Mouse (Mus musculus): ENCODE results near the gene Hspb6. TPM values are rescaled to one million over a fixed set of nuclear protein-coding genes. Genes with fewer than 3 reads are reported as not detected.

Hspb6 gene
- total RNA-seq, 2 experiments from 2014 or later, result 749 to 757 TPM

GRCm38 (mm10) chr7:30581547-30581946 is 29.6 kb downstream of the Hspb6 start:
- DNase-seq, result no peak
- intact Hi-C loops (cut with DNase I), result no loop called here

GRCm38 (mm10) chr7:30584339-30584738 is 32.4 kb downstream of the Hspb6 start:
- DNase-seq, result no peak
- intact Hi-C loops (cut with DNase I), result no loop called here

- no peak for DNase-seq
- intact Hi-C loops (cut with DNase I), result loop anchor here (5.0 kb wide), 3 partner anchors 33 to 387 kb away; partner anchors contain the start of genes Fam187b, Hspb6, Lsr and Proser3
These were observed 33.2 kb downstream of the Hspb6 start for GRCm38 (mm10) chr7:30585170-30585569.

GRCm38 (mm10) chr7:30586455-30587020 is 34.6 kb downstream of the Hspb6 start:
- intact Hi-C loops (cut with DNase I), result loop anchor here (1.0 to 5.0 kb wide), 4 partner anchors 22 to 386 kb away; partner anchors contain the start of genes Fam187b, Hspb6, Lsr and Proser3
- DNase-seq, result no peak

GRCm38 (mm10) chr7:30587842-30588667 is 36.1 kb downstream of the Hspb6 start:
- intact Hi-C loops (cut with DNase I), result loop anchor here (1.0 to 5.0 kb wide), 4 partner anchors 24 to 384 kb away; partner anchors contain the start of genes Fam187b, Hspb6, Lsr and Proser3
- DNase-seq, result peak in 1 of 2 experiments; percentile 51

GRCm38 (mm10) chr7:30588676-30589434 is 36.9 kb downstream of the Hspb6 start, which contains the start of gene Kmt2b:
Gene Kmt2b, minus strand, starts transcription at chr7:30588726.
- intact Hi-C loops (cut with DNase I), result loop anchor here (1.0 to 5.0 kb wide), 5 partner anchors 25 to 383 kb away; partner anchors contain the start of genes Fam187b, Hspb6, Lsr and Proser3
- peak; percentile 91 to 96 for DNase-seq

- peak; percentile 88 to 90 for DNase-seq
- intact Hi-C loops (cut with DNase I), result loop anchor here (1.0 to 10.0 kb wide), 7 partner anchors 25 to 383 kb away; partner anchors contain the start of genes Fam187b, Ffar1, Hspb6 and Lsr
These were observed 37.7 kb downstream of the Hspb6 start for GRCm38 (mm10) chr7:30589435-30590301.

GRCm38 (mm10) chr7:30590927-30591604 is 39.1 kb downstream of the Hspb6 start:
- intact Hi-C loops (cut with DNase I), result loop anchor here (2.0 to 10.0 kb wide), 2 partner anchors 270 to 364 kb away; partner anchors contain the start of genes Ffar1 and Usf2
- DNase-seq, result no peak

GRCm38 (mm10) chr7:30591605-30591951 is 39.6 kb downstream of the Hspb6 start:
- DNase-seq, result no peak
- intact Hi-C loops (cut with DNase I), result loop anchor here (2.0 to 10.0 kb wide), 2 partner anchors 269 to 363 kb away; partner anchors contain the start of genes Ffar1 and Usf2

- no peak for DNase-seq
- intact Hi-C loops (cut with DNase I), result loop anchor here (10.0 kb wide), 1 partner anchor 362 kb away; the partner anchor contains the start of gene Usf2
These were observed 40.9 kb downstream of the Hspb6 start for GRCm38 (mm10) chr7:30592772-30593423.

- intact Hi-C loops (cut with DNase I), result loop anchor here (10.0 kb wide), 1 partner anchor 361 kb away; the partner anchor contains the start of gene Usf2
These were observed 41.9 kb downstream of the Hspb6 start for GRCm38 (mm10) chr7:30593579-30594509.

GRCm38 (mm10) chr7:30594510-30595024 is 42.6 kb downstream of the Hspb6 start:
- DNase-seq, result no peak
- intact Hi-C loops (cut with DNase I), result loop anchor here (10.0 kb wide), 1 partner anchor 360 kb away; the partner anchor contains the start of gene Usf2

More at GRCm38 (mm10) chr7:30593579-30594509, 41.9 kb downstream of the Hspb6 start:
- DNase-seq, result no peak

- intact Hi-C loops (cut with DNase I), result loop anchor here (10.0 kb wide), 1 partner anchor 359 kb away; the partner anchor contains the start of gene Usf2
- DNase-seq, result no peak
These were observed 44.1 kb downstream of the Hspb6 start for GRCm38 (mm10) chr7:30596093-30596492.

GRCm38 (mm10) chr7:30596811-30597210 is 44.8 kb downstream of the Hspb6 start:
- intact Hi-C loops (cut with DNase I), result loop anchor here (10.0 kb wide), 1 partner anchor 358 kb away; the partner anchor contains the start of gene Usf2
- no peak for DNase-seq

GRCm38 (mm10) chr7:30598786-30599185 is 46.8 kb downstream of the Hspb6 start, which contains the start of gene Zbtb32:
Gene Zbtb32, minus strand, starts transcription at chr7:30598909.
- intact Hi-C loops (cut with DNase I), result loop anchor here (10.0 kb wide), 1 partner anchor 356 kb away; the partner anchor contains the start of gene Usf2
- no peak for DNase-seq

- intact Hi-C loops (cut with DNase I), result loop anchor here (10.0 kb wide), 1 partner anchor 355 kb away; the partner anchor contains the start of gene Usf2
- DNase-seq, result peak; percentile 66
These were observed 48.0 kb downstream of the Hspb6 start for GRCm38 (mm10) chr7:30599933-30600353.

Data from heart, postnatal 36 days (tissue).